Mouse (Mus musculus) ES-E14 (cell line): ENCODE data around the gene Ptgdr2. TPM values are rescaled to one million over a fixed set of nuclear protein-coding genes. Genes with fewer than 3 reads are reported as not detected.

Source experiments
- DNase-seq: peaks from one replicate; pipeline ENCODE4 v3.0.0-alpha.2; 2013; ENCODE audit warnings: low read depth, low spot score
- H3K27ac ChIP-seq: 2 replicates; pipeline ENCODE4 v1.5.1; 2012; ENCODE audit warnings: low read depth, mild to moderate bottlenecking, low read length, moderate library complexity, mixed read lengths; ENCODE audit not compliant: poor library complexity, insufficient read depth, severe bottlenecking
- H3K36me3 ChIP-seq: 2 replicates; pipeline ENCODE4 v1.6.1; 2012; ENCODE audit warnings: mild to moderate bottlenecking, low read length, moderate library complexity, mixed read lengths; ENCODE audit not compliant: control insufficient read depth, poor library complexity, insufficient read depth, severe bottlenecking
- H3K4me1 ChIP-seq, 2 experiments: fragments of 150-350 bp in 1 of 2; sonication (generic) in 1 of 2; 2 replicates each; pipeline ENCODE4 v1.6.1; 2012; ENCODE audit warnings: low read length in 2 of 2, mild to moderate bottlenecking in 1 of 2, mixed read lengths in 1 of 2; ENCODE audit not compliant: control insufficient read depth in 2 of 2, insufficient read depth in 2 of 2, poor library complexity in 1 of 2
- H3K4me3 ChIP-seq, 2 experiments: fragments of 150-350 bp in 1 of 2; sonication (generic) in 1 of 2; 2 replicates each; pipeline ENCODE4 v1.5.1; 2012; ENCODE audit warnings: low read length in 2 of 2, low read depth in 1 of 2, mild to moderate bottlenecking in 1 of 2, mixed read lengths in 1 of 2; ENCODE audit not compliant: insufficient read depth in 1 of 2, poor library complexity in 1 of 2, severe bottlenecking in 1 of 2
- H3K9ac ChIP-seq: 2 replicates; pipeline ENCODE4 v1.6.1; 2012; ENCODE audit warnings: low read depth, mild to moderate bottlenecking, low read length, mixed read lengths; ENCODE audit not compliant: poor library complexity, insufficient read depth, severe bottlenecking
- H3K9me3 ChIP-seq: fragments of 150-350 bp; sonication (generic); 2 replicates; pipeline ENCODE4 v1.6.1; 2012; ENCODE audit warnings: low read depth, mild to moderate bottlenecking, low read length; ENCODE audit not compliant: control insufficient read depth, insufficient read depth
- CHD2 ChIP-seq: IDR thresholded peaks from 2 replicates; pipeline ENCODE4 v1.6.1; 2014; ENCODE audit warnings: mild to moderate bottlenecking, low read depth, low read length, inconsistent platforms
- HCFC1 ChIP-seq: IDR thresholded peaks from 2 replicates; pipeline ENCODE4 v1.6.1; 2012; ENCODE audit warnings: low read length, inconsistent platforms, borderline replicate concordance; ENCODE audit not compliant: insufficient read depth
- MAFK ChIP-seq: IDR thresholded peaks from 2 replicates; pipeline ENCODE4 v1.6.1; 2014; ENCODE audit warnings: mild to moderate bottlenecking, low read depth, low read length, inconsistent platforms; ENCODE audit not compliant: insufficient read depth
- ZC3H11A ChIP-seq: IDR thresholded peaks from 2 replicates; pipeline ENCODE4 v1.6.1; 2012; ENCODE audit warnings: low read depth, mild to moderate bottlenecking, inconsistent platforms, low read length, borderline replicate concordance
- ZNF384 ChIP-seq: IDR thresholded peaks from 2 replicates; pipeline ENCODE4 v1.6.1; 2012; ENCODE audit warnings: low read depth, low read length, inconsistent platforms
- in situ Hi-C, 2 experiments: fragments of 600-800 bp; cut with MboI; formaldehyde crosslinking; loops; one replicate each; pipeline ENCODE4 v1.15.1; 2025; ENCODE audit warnings: low sequenced_read_pairs in 2 of 2, inconsistent platforms in 1 of 2; ENCODE audit not compliant: unreplicated experiment in 2 of 2
- total RNA-seq: library from RNA; depleted of rRNA; stranded (reverse); fragments of 300-350 nt; gene quantifications from 2 replicates; pipeline ENCODE4 v1.2.3, GENCODE M21; 2012

Gene Ptgdr2
- total RNA-seq, 1 experiment: 0.67 TPM

- Histone ChIP-seq H3K36me3 (no peaks in the 10 kb centered on the region), H3K4me3 (no peak overlapping the region), H3K9me3 (no peaks in the 10 kb centered on the region), H3K9ac (no peak overlapping the region), H3K4me1 (peaks cover 3 to 4% of the 10 kb centered on the region in 2 experiments; a peak in 1 of 4 replicates), H3K27ac (no peak overlapping the region)
- DNase-seq: no peak
- TF ChIP-seq CHD2: no peak
- TF ChIP-seq ZNF384: no peak
- TF ChIP-seq HCFC1: no peak
- TF ChIP-seq ZC3H11A: no peak
- no peak for TF ChIP-seq MAFK
- in situ Hi-C loops: no loop called here
Observed at GRCm38 (mm10) chr19:10914291-10914690, 22.7 kb upstream of the Ptgdr2 start.

GRCm38 (mm10) chr19:10914870-10915269 lies 22.1 kb upstream of the Ptgdr2 start:
- no peak overlapping the region for H3K4me3 ChIP-seq
- H3K27ac ChIP-seq: no peak overlapping the region
- TF ChIP-seq HCFC1: no peak
- TF ChIP-seq ZC3H11A: no peak
- TF ChIP-seq MAFK: no peak
- TF ChIP-seq ZNF384: no peak
- no peak for TF ChIP-seq CHD2
- H3K9me3 ChIP-seq: no peaks in the 10 kb centered on the region
- H3K9ac ChIP-seq: no peak overlapping the region
- no peak for DNase-seq
- H3K4me1 ChIP-seq: peaks cover 3 to 4% of the 10 kb centered on the region in 2 experiments; a peak in 1 of 4 replicates
- H3K36me3 ChIP-seq: no peaks in the 10 kb centered on the region
- in situ Hi-C loops: no loop called here

GRCm38 (mm10) chr19:10916506-10916905 lies 20.5 kb upstream of the Ptgdr2 start:
- in situ Hi-C loops: no loop called here
- no peak overlapping the region for H3K4me3 ChIP-seq
- H3K9ac ChIP-seq: no peak overlapping the region
- H3K9me3 ChIP-seq: no peaks in the 10 kb centered on the region
- DNase-seq: no peak
- H3K4me1 ChIP-seq: peaks cover 3 to 4% of the 10 kb centered on the region in 2 experiments; a peak in 1 of 4 replicates
- no peaks in the 10 kb centered on the region for H3K36me3 ChIP-seq
- H3K27ac ChIP-seq: no peak overlapping the region
- no peak for TF ChIP-seq CHD2
- no peak for TF ChIP-seq MAFK
- no peak for TF ChIP-seq HCFC1
- TF ChIP-seq ZC3H11A: no peak
- TF ChIP-seq ZNF384: no peak

- H3K36me3 ChIP-seq: no peaks in the 10 kb centered on the region
- H3K4me1 ChIP-seq: peaks cover 3 to 4% of the 10 kb centered on the region in 2 experiments; a peak in 1 of 4 replicates
- H3K9me3 ChIP-seq: no peaks in the 10 kb centered on the region
- H3K9ac ChIP-seq: no peak overlapping the region
- in situ Hi-C loops: no loop called here
- no peak for TF ChIP-seq HCFC1
- no peak for TF ChIP-seq MAFK
- TF ChIP-seq ZC3H11A: no peak
- TF ChIP-seq ZNF384: no peak
- TF ChIP-seq CHD2: no peak
- H3K4me3 ChIP-seq: no peak overlapping the region
- DNase-seq: no peak
- H3K27ac ChIP-seq: 0 out of 2 replicates have a peak overlapping the region, but pooled peaks have one; percentile 4
Observed at GRCm38 (mm10) chr19:10918321-10918991, 18.5 kb upstream of the Ptgdr2 start.

- Histone ChIP-seq H3K36me3 (no peaks in the 10 kb centered on the region), H3K4me3 (no peak within 1 kb of the TSS), H3K9ac (no peak within 1 kb of the TSS), H3K27ac (no peak within 1 kb of the TSS), H3K9me3 (no peaks in the 10 kb centered on the region), H3K4me1 (peaks cover 3 to 4% of the 10 kb centered on the region in 2 experiments; a peak in 1 of 4 replicates)
- in situ Hi-C loops: no loop called here
- no peak for TF ChIP-seq HCFC1
- no peak for TF ChIP-seq ZC3H11A
- TF ChIP-seq ZNF384: no peak
- no peak for TF ChIP-seq MAFK
- TF ChIP-seq CHD2: no peak
- DNase-seq: no peak
Observed at GRCm38 (mm10) chr19:10920532-10920931, 16.4 kb upstream of the Ptgdr2 start, which contains the start of gene Zp1. Zp1 (minus strand) TSS chr19:10920632.
